In genomic region chr15:98181856-98182570, GRCm38 (mm10) we compare ENCODE assay signal across 11 mouse cellular contexts. TPM values are rescaled to one million over a fixed set of nuclear protein-coding genes. Genes with fewer than 3 reads are reported as not detected.
DNase-seq lines count a peak whose midpoint lies in the region; ATAC-seq and TF ChIP-seq lines count a peak whose summit lies in the region.
"Had no signal": no experiment of that assay in that cellular context is flagged by ENCODE, and none has a peak within 500 bp of the region (broad histone marks: within the 10 kb centered on the region; RNA-seq: fewer than 3 reads in every experiment).

No protein-coding gene starts in this region.

- no peak for TF ChIP-seq EP300 in heart, adult 2 months (IDR thresholded peaks at IDR 0.05; ENCODE audit: insufficient read depth, low read depth, low read length)
- no peak for TF ChIP-seq EP300 in liver, postnatal 0 days (IDR thresholded peaks at IDR 0.05; ENCODE audit: low read depth)

- intact Hi-C loops in heart, adult 2 months (cut with DNase I), result loop anchor here (2.0 to 10.0 kb wide), 4 partner anchors 110 to 323 kb away; no protein-coding TSS in a partner anchor
- intact Hi-C loops in heart, postnatal 36 days (cut with DNase I), result loop anchor here (2.0 kb wide), 2 partner anchors 207 to 323 kb away; no protein-coding TSS in a partner anchor

- no peaks in the 10 kb centered on the region for H3K79me2 ChIP-seq in heart, adult 2 months (replicated peaks; ENCODE audit: control insufficient read depth, insufficient read depth, low read length)

- peaks cover 2% of the 10 kb centered on the region for H3K4me1 ChIP-seq in heart, adult 2 months (ENCODE audit: control insufficient read depth, insufficient read depth, low read length)
- no peaks in the 10 kb centered on the region for H3K4me1 ChIP-seq in liver, embryonic 11.5 days (replicated peaks; ENCODE audit: control insufficient read depth, insufficient read depth, low read length)
- H3K4me1 ChIP-seq in liver, postnatal 0 days (ENCODE audit: insufficient read depth), result peaks cover 6% of the 10 kb centered on the region
- 0 out of 2 replicates have a peak, but pooled peaks cover 3% of the 10 kb centered on the region for H3K4me1 ChIP-seq in midbrain, postnatal 0 days (ENCODE audit: insufficient read depth, low read length)

- peak overlapping the region; percentile 77 for H3K4me2 ChIP-seq in liver, embryonic 11.5 days
- H3K4me2 ChIP-seq in liver, postnatal 0 days (ENCODE audit: low read depth, low read length), result no peak overlapping the region
- H3K4me2 ChIP-seq in midbrain, postnatal 0 days (ENCODE audit: low read depth, low read length, poor library complexity, severe bottlenecking), result 0 out of 2 replicates have a peak overlapping the region, but pooled peaks have one; percentile 56

- DNase-seq in heart, adult 2 months, result peak in 1 of 2 experiments; percentile 24
- no peak for DNase-seq in heart, postnatal 36 days
- no peak for DNase-seq in liver, embryonic 11.5 days (ENCODE audit: low spot score)
- no peak for DNase-seq in liver, postnatal 0 days
- peak; percentile 15 to 30 for DNase-seq in cerebellum, postnatal 25 days
- DNase-seq in midbrain, postnatal 0 days (ENCODE audit: low spot score), result no peak
- no peak for DNase-seq in adrenal gland, postnatal 4 days (ENCODE audit: low spot score in 2 of 2)

- no peak for TF ChIP-seq POLR2A in heart, adult 2 months (IDR thresholded peaks at IDR 0.05; ENCODE audit: insufficient read depth, low read depth, low read length)

- H3K9me3 ChIP-seq in liver, embryonic 11.5 days (ENCODE audit: control insufficient read depth, low read length), result no peaks in the 10 kb centered on the region
- no peaks in the 10 kb centered on the region for H3K9me3 ChIP-seq in liver, postnatal 0 days (ENCODE audit: low read length)
- H3K9me3 ChIP-seq in midbrain, postnatal 0 days (ENCODE audit: low read length), result no peaks in the 10 kb centered on the region

- no peak overlapping the region for H3K9ac ChIP-seq in heart, adult 2 months (ENCODE audit: low read depth, low read length)
- no peak overlapping the region for H3K9ac ChIP-seq in liver, embryonic 11.5 days (ENCODE audit: low read depth, low read length)
- no peak overlapping the region for H3K9ac ChIP-seq in liver, postnatal 0 days (replicated peaks)
- H3K9ac ChIP-seq in midbrain, postnatal 0 days (replicated peaks; ENCODE audit: low read length, poor library complexity, severe bottlenecking), result no peak overlapping the region

- H3K4me3 ChIP-seq in heart, adult 2 months, result no peak overlapping the region
- no peak overlapping the region for H3K4me3 ChIP-seq in liver, embryonic 11.5 days (ENCODE audit: low read depth, low read length)
- H3K4me3 ChIP-seq in liver, postnatal 0 days (ENCODE audit: low read depth, low read length), result no peak overlapping the region
- no peak overlapping the region for H3K4me3 ChIP-seq in midbrain, postnatal 0 days (ENCODE audit: low read depth, low read length)

- TF ChIP-seq CTCF in heart, adult 2 months (IDR thresholded peaks at IDR 0.05), result no peak
- TF ChIP-seq CTCF in liver, postnatal 0 days (IDR thresholded peaks at IDR 0.05; ENCODE audit: low read depth), result no peak
- TF ChIP-seq CTCF in midbrain, postnatal 0 days (IDR thresholded peaks at IDR 0.05), result no peak

- ATAC-seq in liver, embryonic 11.5 days (replicated peaks; ENCODE audit: low FRiP score), result no peak
- ATAC-seq in liver, postnatal 0 days, result no peak
- no peak for ATAC-seq in midbrain, postnatal 0 days (ENCODE audit: low FRiP score)
- ATAC-seq in megakaryocyte progenitor cell, adult 5-6 weeks (replicated peaks; ENCODE audit: poor library complexity), result no peak

- peak overlapping the region; percentile 95 for H3K27ac ChIP-seq in heart, adult 2 months
- no peak overlapping the region for H3K27ac ChIP-seq in liver, embryonic 11.5 days (ENCODE audit: low read depth, low read length)
- H3K27ac ChIP-seq in liver, postnatal 0 days (ENCODE audit: low read depth), result no peak overlapping the region
- no peak overlapping the region for H3K27ac ChIP-seq in midbrain, postnatal 0 days (ENCODE audit: low read depth, low read length)

- H3K36me3 ChIP-seq in heart, adult 2 months (ENCODE audit: control insufficient read depth, insufficient read depth, low read length), result no peaks in the 10 kb centered on the region
- no peaks in the 10 kb centered on the region for H3K36me3 ChIP-seq in liver, embryonic 11.5 days (ENCODE audit: control insufficient read depth, insufficient read depth, low read length)
- H3K36me3 ChIP-seq in liver, postnatal 0 days (replicated peaks; ENCODE audit: insufficient read depth, low read length), result no peaks in the 10 kb centered on the region
- no peaks in the 10 kb centered on the region for H3K36me3 ChIP-seq in midbrain, postnatal 0 days (ENCODE audit: insufficient read depth, low read length)

- H3K27me3 ChIP-seq in heart, adult 2 months (ENCODE audit: control insufficient read depth, insufficient read depth, low read length), result no peaks in the 10 kb centered on the region
- peaks cover 21% of the 10 kb centered on the region for H3K27me3 ChIP-seq in liver, embryonic 11.5 days (replicated peaks; ENCODE audit: control insufficient read depth, insufficient read depth, low read length)
- H3K27me3 ChIP-seq in liver, postnatal 0 days (ENCODE audit: insufficient read depth, low read length), result peaks cover 16% of the 10 kb centered on the region
- no peaks in the 10 kb centered on the region for H3K27me3 ChIP-seq in midbrain, postnatal 0 days (ENCODE audit: insufficient read depth, low read length)

- whole genome bisulfite sequencing in heart, adult 2 months, result 69% methylated on average over 12 of the region's 12 CpGs
- WGBS in liver, embryonic 11.5 days, result 66% methylated on average over 12 of the region's 12 CpGs
- WGBS in liver, postnatal 0 days (ENCODE audit: insufficient replicate concordance), result 61% methylated on average over 12 of the region's 12 CpGs
- WGBS in midbrain, postnatal 0 days, result 72% methylated on average over 12 of the region's 12 CpGs

RNA-seq across cellular contexts. Expression of gene Olfr288, which starts 13.3 kb away (rescaled TPM):
- not detected for total RNA-seq in heart, adult 2 months (2021)
- polyA plus RNA-seq in heart, adult 2 months (2012; rRNA removed), result not detected in 2 replicates
- not detected for total RNA-seq in heart, postnatal 36 days (2021)
- polyA plus RNA-seq in liver, embryonic 11.5 days (2014; fragmentation: Nextera tagmentation; extraction: Ambion mirVana), result not detected in 2 replicates
- not detected in 2 replicates for polyA plus RNA-seq in liver, postnatal 0 days (2015; fragmentation: Nextera tagmentation; extraction: Ambion mirVana)
- not detected in 2 replicates for total RNA-seq in midbrain, postnatal 0 days (2014; rRNA removed)
- polyA plus RNA-seq in midbrain, postnatal 0 days (2015; fragmentation: Nextera tagmentation; extraction: Ambion mirVana), result not detected in 2 replicates
- not detected for total RNA-seq in adrenal gland, postnatal 4 days (2021)
- total RNA-seq in megakaryocyte progenitor cell, adult 5-6 weeks (2015), result not detected in 2 replicates
- not detected in 2 replicates for total RNA-seq in megakaryocyte progenitor cell, adult 5-6 weeks (2017)
- total RNA-seq: gastrocnemius, postnatal 14 days; left cerebral cortex, adult 18-20 months had no signal
- polyA plus RNA-seq: neural tube, embryonic 14.5 days had no signal

RNA-seq across cellular contexts. Expression of gene Ccdc184, which starts 15.1 kb away (rescaled TPM):
- under 1 TPM; 0.52 to 0.63 TPM for total RNA-seq in heart, adult 2 months (2021)
- 0.61 and 0.94 TPM in 2 replicates for polyA plus RNA-seq in heart, adult 2 months (2012; rRNA removed)
- 1 to 10 TPM in 1 of 2 experiments, under 1 TPM in 1; 0.60 to 1.0 TPM for total RNA-seq in heart, postnatal 36 days (2021)
- polyA plus RNA-seq in liver, embryonic 11.5 days (2014; fragmentation: Nextera tagmentation; extraction: Ambion mirVana), result not detected in 2 replicates
- not detected in 2 replicates for polyA plus RNA-seq in liver, postnatal 0 days (2015; fragmentation: Nextera tagmentation; extraction: Ambion mirVana)
- total RNA-seq in midbrain, postnatal 0 days (2014; rRNA removed), result 127 and 129 TPM in 2 replicates
- 132 and 145 TPM in 2 replicates for polyA plus RNA-seq in midbrain, postnatal 0 days (2015; fragmentation: Nextera tagmentation; extraction: Ambion mirVana)
- total RNA-seq in adrenal gland, postnatal 4 days (2021), result 1 to 10 TPM; 2.0 TPM
- not detected in 2 replicates for total RNA-seq in megakaryocyte progenitor cell, adult 5-6 weeks (2015)
- total RNA-seq in megakaryocyte progenitor cell, adult 5-6 weeks (2017), result not detected in 2 replicates
- total RNA-seq: gastrocnemius, postnatal 14 days had no signal

RNA-seq across cellular contexts. Expression of gene Asb8, which starts 16.6 kb away (rescaled TPM):
- total RNA-seq in heart, adult 2 months (2021), result 100 to 1,000 TPM; 105 to 118 TPM
- polyA plus RNA-seq in heart, adult 2 months (2012; rRNA removed), result 104 and 172 TPM in 2 replicates
- total RNA-seq in heart, postnatal 36 days (2021), result 100 to 1,000 TPM in 1 of 2 experiments, 10 to 100 TPM in 1; 98.7 to 109 TPM
- 37.2 and 42.5 TPM in 2 replicates for polyA plus RNA-seq in liver, embryonic 11.5 days (2014; fragmentation: Nextera tagmentation; extraction: Ambion mirVana)
- 23.6 and 24.1 TPM in 2 replicates for polyA plus RNA-seq in liver, postnatal 0 days (2015; fragmentation: Nextera tagmentation; extraction: Ambion mirVana)
- total RNA-seq in midbrain, postnatal 0 days (2014; rRNA removed), result 60.5 and 72.7 TPM in 2 replicates
- polyA plus RNA-seq in midbrain, postnatal 0 days (2015; fragmentation: Nextera tagmentation; extraction: Ambion mirVana), result 59.2 and 64.9 TPM in 2 replicates
- total RNA-seq in adrenal gland, postnatal 4 days (2021), result 10 to 100 TPM; 48.6 to 50.3 TPM
- 28.4 and 28.8 TPM in 2 replicates for total RNA-seq in megakaryocyte progenitor cell, adult 5-6 weeks (2015)
- total RNA-seq in megakaryocyte progenitor cell, adult 5-6 weeks (2017), result 25.3 and 27.6 TPM in 2 replicates

RNA-seq across cellular contexts. Expression of gene Gm44579, which starts 38.8 kb away (rescaled TPM):
- not detected for total RNA-seq in heart, adult 2 months (2021)
- polyA plus RNA-seq in heart, adult 2 months (2012; rRNA removed), result not detected in 2 replicates
- total RNA-seq in heart, postnatal 36 days (2021), result not detected
- polyA plus RNA-seq in liver, embryonic 11.5 days (2014; fragmentation: Nextera tagmentation; extraction: Ambion mirVana), result not detected in 2 replicates
- not detected in 2 replicates for polyA plus RNA-seq in liver, postnatal 0 days (2015; fragmentation: Nextera tagmentation; extraction: Ambion mirVana)
- not detected in 2 replicates for total RNA-seq in midbrain, postnatal 0 days (2014; rRNA removed)
- polyA plus RNA-seq in midbrain, postnatal 0 days (2015; fragmentation: Nextera tagmentation; extraction: Ambion mirVana), result 0.09 and 0.11 TPM in 2 replicates
- not detected for total RNA-seq in adrenal gland, postnatal 4 days (2021)
- not detected in 2 replicates for total RNA-seq in megakaryocyte progenitor cell, adult 5-6 weeks (2015)
- not detected in 2 replicates for total RNA-seq in megakaryocyte progenitor cell, adult 5-6 weeks (2017)
- total RNA-seq: gastrocnemius, postnatal 14 days had no signal
- polyA plus RNA-seq: neural tube, embryonic 14.5 days had no signal

RNA-seq across cellular contexts. Expression of gene Olfr287, which starts 38.8 kb away (rescaled TPM):
- total RNA-seq in heart, adult 2 months (2021), result not detected
- not detected in 2 replicates for polyA plus RNA-seq in heart, adult 2 months (2012; rRNA removed)
- not detected for total RNA-seq in heart, postnatal 36 days (2021)
- not detected in 2 replicates for polyA plus RNA-seq in liver, embryonic 11.5 days (2014; fragmentation: Nextera tagmentation; extraction: Ambion mirVana)
- not detected in 2 replicates for polyA plus RNA-seq in liver, postnatal 0 days (2015; fragmentation: Nextera tagmentation; extraction: Ambion mirVana)
- total RNA-seq in midbrain, postnatal 0 days (2014; rRNA removed), result 0.44 and 1.2 TPM in 2 replicates
- polyA plus RNA-seq in midbrain, postnatal 0 days (2015; fragmentation: Nextera tagmentation; extraction: Ambion mirVana), result 1.2 and 1.5 TPM in 2 replicates
- total RNA-seq in adrenal gland, postnatal 4 days (2021), result not detected
- 0.07 and 0.42 TPM in 2 replicates for total RNA-seq in megakaryocyte progenitor cell, adult 5-6 weeks (2015)
- total RNA-seq in megakaryocyte progenitor cell, adult 5-6 weeks (2017), result not detected in 2 replicates
- total RNA-seq: gastrocnemius, postnatal 14 days had no signal

Comparison
In these comparisons a context has a peak if more than half of its experiments do, and no peak if none do; other contexts are left out.
1. DNase-seq: peak in cerebellum, postnatal 25 days (2 of 2); none in heart, postnatal 36 days (0 of 2), liver, embryonic 11.5 days (single experiment), liver, postnatal 0 days (single experiment), midbrain, postnatal 0 days (single experiment) and adrenal gland, postnatal 4 days (0 of 2).
2. RNA of gene Ccdc184, which starts 15.1 kb away (total RNA-seq): 127 to 129 TPM in midbrain, postnatal 0 days; 2.0 TPM in adrenal gland, postnatal 4 days, 0.60 to 1.0 TPM in heart, postnatal 36 days, 0.52 to 0.63 TPM in heart, adult 2 months and not detected in megakaryocyte progenitor cell, adult 5-6 weeks; every median in the first group is over 10 times any median in the second.